Mouse (Mus musculus) forebrain, embryonic 13.5 days (tissue): Measurements from ENCODE around the gene Sfn. TPM values are rescaled to one million over a fixed set of nuclear protein-coding genes. Genes with fewer than 3 reads are reported as not detected.

ENCODE experiments used
- microRNA-seq: library from miRNA; unstranded; fragments of <30 nt; microRNA quantifications from one replicate; pipeline ENCODE4, GENCODE M21; 2016
- polyA plus RNA-seq: library from polyadenylated mRNA; unstranded; fragments of >200 nt; fragmentation: Nextera tagmentation; extraction: Ambion mirVana; gene quantifications from 2 replicates; pipeline ENCODE4 v1.2.1, GENCODE M21; 2015

Gene Sfn
- polyA plus RNA-seq, 1 experiment from 2014 or later: 0.99 TPM

Small RNA genes within 50 kb of the gene (microRNA-seq; reads per million reads assigned to microRNA genes)
- not detected for gene Gm23158

Other genes with a start within 250 kb of the Sfn start
- gene Wdtc1, start 248.7 kb downstream of the Sfn start, polyA plus RNA-seq: 14.0 and 16.9 TPM in 2 replicates
- 5.6 and 7.3 TPM in 2 replicates for gene Slc9a1, start 232.5 kb downstream of the Sfn start, polyA plus RNA-seq
- gene Tent5b, start 122.0 kb downstream of the Sfn start, polyA plus RNA-seq: 0.27 TPM in 1 of 2 replicates, not detected in the other
- 1.5 and 2.9 TPM in 2 replicates for gene Trnp1, start 103.6 kb downstream of the Sfn start, polyA plus RNA-seq
- 0.26 and 0.39 TPM in 2 replicates for gene Kdf1, start 83.2 kb downstream of the Sfn start, polyA plus RNA-seq
- gene Nudc, start 56.2 kb downstream of the Sfn start, polyA plus RNA-seq: 311 and 312 TPM in 2 replicates
- gene Nr0b2, start 48.8 kb downstream of the Sfn start, polyA plus RNA-seq: not detected in 2 replicates
- gene Gpatch3, start 27.4 kb downstream of the Sfn start, polyA plus RNA-seq: 6.7 and 7.7 TPM in 2 replicates
- gene Gpn2, start 17.8 kb downstream of the Sfn start, polyA plus RNA-seq: 25.0 and 29.5 TPM in 2 replicates
- gene Zdhhc18, start 48.0 kb upstream of the Sfn start, polyA plus RNA-seq: 3.2 and 4.6 TPM in 2 replicates
- gene Pigv, start 70.5 kb upstream of the Sfn start, polyA plus RNA-seq: 13.6 and 14.5 TPM in 2 replicates
- 44.7 and 48.9 TPM in 2 replicates for gene Arid1a, start 154.6 kb upstream of the Sfn start, polyA plus RNA-seq